Comparison of ENCODE assay signal across 12 mouse cellular contexts in genomic region chr10:83915133-83915730, GRCm38 (mm10).
DNase-seq lines count a peak whose midpoint lies in the region; ATAC-seq and TF ChIP-seq lines count a peak whose summit lies in the region.
"Had no signal": no experiment of that assay in that cellular context is flagged by ENCODE, and none has a peak within 500 bp of the region (broad histone marks: within the 10 kb centered on the region; RNA-seq: fewer than 3 reads in every experiment).

No protein-coding gene starts in this region.

- CTCF ChIA-PET in Patski (lab: Charles Lee): interaction anchor here (1.0 to 1.3 kb wide), 2 partner anchors 9 to 523 kb away, joined by 3 to 4 read pairs; no protein-coding TSS in a partner anchor

- no peaks in the 10 kb centered on the region for H3K27me3 ChIP-seq in hindbrain, embryonic 10.5 days (ENCODE audit: insufficient read depth, poor library complexity, severe bottlenecking)
- H3K27me3 ChIP-seq in hindbrain, embryonic 16.5 days (replicated peaks; ENCODE audit: control insufficient read depth, insufficient read depth, low read length): no peaks in the 10 kb centered on the region
- no peaks in the 10 kb centered on the region for H3K27me3 ChIP-seq in Patski
- no peaks in the 10 kb centered on the region for H3K27me3 ChIP-seq in forebrain, embryonic 12.5 days
- no peaks in the 10 kb centered on the region for H3K27me3 ChIP-seq in limb, embryonic 12.5 days

- H3K9ac ChIP-seq in hindbrain, embryonic 16.5 days (ENCODE audit: low read depth, low read length): no peak overlapping the region
- H3K9ac ChIP-seq in forebrain, embryonic 12.5 days: no peak overlapping the region; the same call in 1 of the 2 replicates
- no peak overlapping the region for H3K9ac ChIP-seq in limb, embryonic 12.5 days (replicated peaks)

- no peak for TF ChIP-seq CTCF in Patski (IDR thresholded peaks at IDR 0.05)

- peaks cover 37% of the 10 kb centered on the region for H3K4me1 ChIP-seq in hindbrain, embryonic 10.5 days (replicated peaks)
- peaks cover 3% of the 10 kb centered on the region; the same call in 1 of the 2 replicates for H3K4me1 ChIP-seq in hindbrain, embryonic 16.5 days (ENCODE audit: control insufficient read depth, insufficient read depth, low read depth, low read length)
- peaks cover 18% of the 10 kb centered on the region for H3K4me1 ChIP-seq in forebrain, embryonic 12.5 days
- peaks cover 24% of the 10 kb centered on the region for H3K4me1 ChIP-seq in limb, embryonic 12.5 days (replicated peaks)

- POLR2A ChIA-PET in Patski (lab: Charles Lee): no interaction called here

- WGBS in hindbrain, embryonic 10.5 days: 41% methylated on average over 9 of the region's 9 CpGs
- WGBS in hindbrain, embryonic 16.5 days: 24% methylated on average over 9 of the region's 9 CpGs
- 30% methylated on average over 9 of the region's 9 CpGs for WGBS in forebrain, embryonic 12.5 days
- WGBS in limb, embryonic 12.5 days: 20% methylated on average over 9 of the region's 9 CpGs

- peak; percentile 28 for DNase-seq in hindbrain, embryonic 10.5 days (ENCODE audit: low spot score)
- DNase-seq in Patski (ENCODE audit: low read depth, low spot score) (peak; percentile 20), MN1 (ENCODE audit: low spot score) (no peak)
- no peak for DNase-seq in gastrocnemius, adult 18-20 months (ENCODE audit: low spot score)
- no peak for DNase-seq in right cerebral cortex, postnatal 10 days (ENCODE audit: low spot score in 2 of 2)
- DNase-seq: cerebellum, adult 9-10 months; heart, adult 2 months; lung, postnatal 36 days; thymus, postnatal 4 days had no signal

- in situ Hi-C loops in Patski (cut with MboI; ENCODE audit: low pct_unique_long_range_greater_than_20kb): no loop called here

- peaks cover 10% of the 10 kb centered on the region for H3K9me3 ChIP-seq in hindbrain, embryonic 10.5 days
- no peaks in the 10 kb centered on the region for H3K9me3 ChIP-seq in hindbrain, embryonic 16.5 days (ENCODE audit: control insufficient read depth, low read length)
- peaks cover 4% of the 10 kb centered on the region; the same call in 1 of the 2 replicates for H3K9me3 ChIP-seq in forebrain, embryonic 12.5 days
- H3K9me3 ChIP-seq in limb, embryonic 12.5 days: 0 out of 2 replicates have a peak, but pooled peaks cover 3% of the 10 kb centered on the region

- H3K27ac ChIP-seq in hindbrain, embryonic 10.5 days: peak overlapping the region; percentile 87
- H3K27ac ChIP-seq in hindbrain, embryonic 16.5 days (ENCODE audit: low read depth, low read length): no peak overlapping the region
- H3K27ac ChIP-seq in forebrain, embryonic 12.5 days: peak overlapping the region; percentile 46; the same call in 1 of the 2 replicates
- peak overlapping the region; percentile 84 for H3K27ac ChIP-seq in limb, embryonic 12.5 days
- H3K27ac ChIP-seq: heart, adult 2 months had no signal

- no peak for ATAC-seq in hindbrain, embryonic 16.5 days
- ATAC-seq in Patski: no peak
- no peak for ATAC-seq in forebrain, embryonic 12.5 days (ENCODE audit: low FRiP score)
- no peak for ATAC-seq in limb, embryonic 12.5 days (ENCODE audit: insufficient number of reproducible peaks, insufficient read depth, low FRiP score, low TSS enrichment, low read depth)

- 0 out of 2 replicates have a peak overlapping the region, but pooled peaks have one; percentile 18 for H3K4me3 ChIP-seq in hindbrain, embryonic 10.5 days
- no peak overlapping the region for H3K4me3 ChIP-seq in hindbrain, embryonic 16.5 days (ENCODE audit: low read length)
- no peak overlapping the region for H3K4me3 ChIP-seq in forebrain, embryonic 12.5 days (replicated peaks)
- H3K4me3 ChIP-seq in limb, embryonic 12.5 days (replicated peaks): no peak overlapping the region
- H3K4me3 ChIP-seq: heart, adult 2 months had no signal

- H3K36me3 ChIP-seq in hindbrain, embryonic 10.5 days: no peaks in the 10 kb centered on the region
- no peaks in the 10 kb centered on the region for H3K36me3 ChIP-seq in hindbrain, embryonic 16.5 days (ENCODE audit: control insufficient read depth, insufficient read depth, low read length)
- no peaks in the 10 kb centered on the region for H3K36me3 ChIP-seq in forebrain, embryonic 12.5 days (replicated peaks)
- H3K36me3 ChIP-seq in limb, embryonic 12.5 days: no peaks in the 10 kb centered on the region

- no peak overlapping the region for H3K4me2 ChIP-seq in hindbrain, embryonic 16.5 days (ENCODE audit: low read length)
- no peak overlapping the region; the same call in 1 of the 2 replicates for H3K4me2 ChIP-seq in forebrain, embryonic 12.5 days
- H3K4me2 ChIP-seq in limb, embryonic 12.5 days: peak overlapping the region; percentile 11; the same call in 1 of the 2 replicates

Comparison
In these comparisons a context has a peak if more than half of its experiments do, and no peak if none do; other contexts are left out.
1. DNase-seq: peak in hindbrain, embryonic 10.5 days (single experiment) and Patski (single experiment); none in MN1 (single experiment), gastrocnemius, adult 18-20 months (single experiment) and right cerebral cortex, postnatal 10 days (0 of 2).